Comparison of ENCODE assay signal across 27 mouse cellular contexts in the genomic region with DNA sequence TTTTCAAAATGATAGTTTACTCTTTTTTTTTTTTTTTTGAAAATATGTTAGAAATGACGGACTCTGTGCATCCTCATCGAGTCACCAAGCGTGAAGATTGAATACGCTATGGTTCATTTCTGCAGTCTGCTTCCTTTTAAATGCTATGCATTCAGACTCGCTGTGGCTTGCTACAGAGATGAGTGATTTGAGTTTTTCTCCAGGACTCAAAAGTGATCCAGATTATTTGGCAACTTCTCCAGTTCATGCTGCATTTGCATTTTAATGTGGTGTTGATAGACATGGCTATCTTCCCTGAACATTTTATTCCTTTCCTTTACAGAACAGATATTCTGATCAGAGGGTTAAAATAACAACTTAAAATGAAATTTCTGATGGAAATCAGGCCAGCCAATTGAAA.
DNase-seq lines count a peak whose midpoint lies in the region; ATAC-seq and TF ChIP-seq lines count a peak whose summit lies in the region.
"Had no signal": no experiment of that assay in that cellular context is flagged by ENCODE, and none has a peak within 500 bp of the region (broad histone marks: within the 10 kb centered on the region; RNA-seq: fewer than 3 reads in every experiment).

No protein-coding gene starts in this region.

- no peaks in the 10 kb centered on the region for H3K27me3 ChIP-seq in hindbrain, embryonic 13.5 days
- H3K27me3 ChIP-seq in hindbrain, embryonic 11.5 days (ENCODE audit: control insufficient read depth, insufficient read depth, low read length), result no peaks in the 10 kb centered on the region
- H3K27me3 ChIP-seq in midbrain, embryonic 13.5 days, result no peaks in the 10 kb centered on the region
- H3K27me3 ChIP-seq: CH12.LX; embryonic facial prominence, embryonic 13.5 days; neural tube, embryonic 12.5 days had no signal

- intact Hi-C loops in left cerebral cortex, postnatal 36 days (cut with DNase I), result no loop called here

- TF ChIP-seq POLR2A in brain, embryonic 14.5 days (IDR thresholded peaks at IDR 0.05; ENCODE audit: borderline replicate concordance, extremely low read depth, insufficient read depth, insufficient read length, poor library complexity, severe bottlenecking), result no peak

- no peak for ATAC-seq in hindbrain, embryonic 13.5 days (ENCODE audit: low FRiP score)
- no peak for ATAC-seq in hindbrain, embryonic 11.5 days (ENCODE audit: low FRiP score)
- ATAC-seq in midbrain, embryonic 13.5 days, result no peak
- ATAC-seq: activated CD4-positive, CD25-positive, alpha-beta regulatory T cell, adult 4 months; forebrain, postnatal 0 days; intestine, embryonic 16.5 days had no signal

- H3K27ac ChIP-seq in hindbrain, embryonic 13.5 days, result no peak overlapping the region
- H3K27ac ChIP-seq in hindbrain, embryonic 11.5 days (ENCODE audit: low read depth, low read length), result no peak overlapping the region
- no peak overlapping the region for H3K27ac ChIP-seq in midbrain, embryonic 13.5 days
- H3K27ac ChIP-seq: embryonic facial prominence, embryonic 13.5 days; kidney, postnatal 0 days; liver, embryonic 14.5 days; lung, embryonic 15.5 days; neural tube, embryonic 12.5 days had no signal

- no peaks in the 10 kb centered on the region for H3K4me1 ChIP-seq in hindbrain, embryonic 13.5 days (replicated peaks)
- no peaks in the 10 kb centered on the region for H3K4me1 ChIP-seq in hindbrain, embryonic 11.5 days (replicated peaks; ENCODE audit: control insufficient read depth, insufficient read depth, low read length)
- H3K4me1 ChIP-seq in midbrain, embryonic 13.5 days (replicated peaks), result peaks cover 6% of the 10 kb centered on the region; the same call in 1 of the 2 replicates
- H3K4me1 ChIP-seq: embryonic facial prominence, embryonic 13.5 days; neural tube, embryonic 12.5 days had no signal

- WGBS in hindbrain, embryonic 13.5 days, result 28% methylated on average over 5 of the region's 5 CpGs
- 46% methylated on average over 5 of the region's 5 CpGs for WGBS in hindbrain, embryonic 11.5 days
- 58% methylated on average over 5 of the region's 5 CpGs for WGBS in midbrain, embryonic 13.5 days

- DNase-seq in hindbrain, embryonic 11.5 days (ENCODE audit: low spot score), result no peak
- peak; percentile 20 for DNase-seq in brain, adult 2 months (ENCODE audit: low read depth, low spot score)
- DNase-seq in brain, embryonic 14.5 days (ENCODE audit: low read depth), result peak; percentile 27
- no peak for DNase-seq in B cell, adult 2 months
- DNase-seq in left cerebral cortex, postnatal 36 days (ENCODE audit: low spot score in 2 of 2), result no peak
- DNase-seq: adrenal gland, adult 2 months; adrenal gland, postnatal 36 days; cerebellum, adult 9-11 months; forebrain, postnatal 0 days; gastrocnemius, postnatal 14 days; heart, postnatal 14 days; kidney, adult 8-10 months; kidney, postnatal 4 days; liver; thymus, adult 2 months; thymus, postnatal 36 days had no signal

- no peak overlapping the region for H3K4me3 ChIP-seq in hindbrain, embryonic 13.5 days
- H3K4me3 ChIP-seq in hindbrain, embryonic 11.5 days (ENCODE audit: low read depth, low read length), result no peak overlapping the region
- no peak overlapping the region for H3K4me3 ChIP-seq in midbrain, embryonic 13.5 days (replicated peaks)
- H3K4me3 ChIP-seq: embryonic facial prominence, embryonic 13.5 days; erythroblast, embryonic 14.5 days; lung, embryonic 15.5 days; neural tube, embryonic 12.5 days had no signal

- H3K9ac ChIP-seq in hindbrain, embryonic 13.5 days, result no peak overlapping the region
- H3K9ac ChIP-seq in hindbrain, embryonic 11.5 days (ENCODE audit: low read depth, low read length), result no peak overlapping the region
- no peak overlapping the region for H3K9ac ChIP-seq in midbrain, embryonic 13.5 days (replicated peaks)
- H3K9ac ChIP-seq: embryonic facial prominence, embryonic 13.5 days; forebrain, postnatal 0 days; liver, embryonic 14.5 days; lung, embryonic 15.5 days; neural tube, embryonic 12.5 days had no signal

- TF ChIP-seq CTCF in brain, embryonic 14.5 days (IDR thresholded peaks at IDR 0.05; ENCODE audit: borderline replicate concordance, extremely low read depth, insufficient read depth, insufficient read length), result no peak

- no peaks in the 10 kb centered on the region for H3K9me3 ChIP-seq in hindbrain, embryonic 13.5 days
- no peaks in the 10 kb centered on the region for H3K9me3 ChIP-seq in hindbrain, embryonic 11.5 days (ENCODE audit: control insufficient read depth, low read length)
- no peaks in the 10 kb centered on the region for H3K9me3 ChIP-seq in midbrain, embryonic 13.5 days
- H3K9me3 ChIP-seq: embryonic facial prominence, embryonic 13.5 days; lung, embryonic 15.5 days; neural tube, embryonic 12.5 days had no signal

- 0 out of 2 replicates have a peak overlapping the region, but pooled peaks have one; percentile 0 for H3K4me2 ChIP-seq in hindbrain, embryonic 13.5 days
- H3K4me2 ChIP-seq in hindbrain, embryonic 11.5 days (replicated peaks; ENCODE audit: low read depth, low read length), result no peak overlapping the region
- H3K4me2 ChIP-seq in midbrain, embryonic 13.5 days (replicated peaks), result peak overlapping the region; percentile 29; the same call in 1 of the 2 replicates
- H3K4me2 ChIP-seq: embryonic facial prominence, embryonic 13.5 days; lung, embryonic 15.5 days had no signal

- no peaks in the 10 kb centered on the region for H3K36me3 ChIP-seq in hindbrain, embryonic 13.5 days
- H3K36me3 ChIP-seq in hindbrain, embryonic 11.5 days (ENCODE audit: control insufficient read depth, insufficient read depth, low read length), result no peaks in the 10 kb centered on the region
- H3K36me3 ChIP-seq in midbrain, embryonic 13.5 days, result no peaks in the 10 kb centered on the region
- H3K36me3 ChIP-seq: embryonic facial prominence, embryonic 13.5 days; lung, embryonic 15.5 days; neural tube, embryonic 12.5 days had no signal

Comparison
In these comparisons a context has a peak if more than half of its experiments do, and no peak if none do; other contexts are left out.
1. DNase-seq: peak in brain, adult 2 months (single experiment) and brain, embryonic 14.5 days (single experiment); none in hindbrain, embryonic 11.5 days (single experiment), B cell, adult 2 months (0 of 2) and left cerebral cortex, postnatal 36 days (0 of 2).